In genomic region chr16:57536511-57536910, GRCm38 (mm10) we compare ENCODE assay signal across 16 mouse cellular contexts.
DNase-seq lines count a peak whose midpoint lies in the region; ATAC-seq lines count a peak whose summit lies in the region.
"Had no signal": no experiment of that assay in that cellular context is flagged by ENCODE, and none has a peak within 500 bp of the region (broad histone marks: within the 10 kb centered on the region; RNA-seq: fewer than 3 reads in every experiment).

No protein-coding gene starts in this region.

- H3K27ac ChIP-seq in limb, embryonic 12.5 days, result 0 out of 2 replicates have a peak overlapping the region, but pooled peaks have one; percentile 23
- no peak overlapping the region for H3K27ac ChIP-seq in limb, embryonic 10.5 days
- peak overlapping the region; percentile 67 for H3K27ac ChIP-seq in macrophage
- H3K27ac ChIP-seq: hindbrain, embryonic 13.5 days; lung, embryonic 15.5 days; midbrain, embryonic 13.5 days; neural tube, embryonic 13.5 days had no signal

- H3K27me3 ChIP-seq in limb, embryonic 12.5 days, result no peaks in the 10 kb centered on the region
- no peaks in the 10 kb centered on the region for H3K27me3 ChIP-seq in limb, embryonic 10.5 days (ENCODE audit: low read depth, poor library complexity, severe bottlenecking)
- H3K27me3 ChIP-seq: hindbrain, embryonic 13.5 days; lung, embryonic 15.5 days; midbrain, embryonic 13.5 days; neural tube, embryonic 13.5 days had no signal

- H3K79me2 ChIP-seq in macrophage (ENCODE audit: inconsistent target), result no peaks in the 10 kb centered on the region

- no peaks in the 10 kb centered on the region for H3K36me3 ChIP-seq in limb, embryonic 12.5 days
- no peaks in the 10 kb centered on the region for H3K36me3 ChIP-seq in limb, embryonic 10.5 days
- H3K36me3 ChIP-seq in macrophage (ENCODE audit: inconsistent target), result no peaks in the 10 kb centered on the region
- H3K36me3 ChIP-seq: hindbrain, embryonic 13.5 days; lung, embryonic 15.5 days; midbrain, embryonic 13.5 days; neural tube, embryonic 13.5 days had no signal

- H3K9me3 ChIP-seq in limb, embryonic 12.5 days, result no peaks in the 10 kb centered on the region
- H3K9me3 ChIP-seq in limb, embryonic 10.5 days (replicated peaks), result no peaks in the 10 kb centered on the region
- H3K9me3 ChIP-seq: hindbrain, embryonic 13.5 days; lung, embryonic 15.5 days; midbrain, embryonic 13.5 days; neural tube, embryonic 13.5 days had no signal

- H3K4me1 ChIP-seq in limb, embryonic 12.5 days (replicated peaks), result peaks cover 29% of the 10 kb centered on the region
- peaks cover 28% of the 10 kb centered on the region for H3K4me1 ChIP-seq in limb, embryonic 10.5 days
- H3K4me1 ChIP-seq: midbrain, embryonic 13.5 days had no signal

- no peak for ATAC-seq in limb, embryonic 12.5 days (ENCODE audit: insufficient number of reproducible peaks, insufficient read depth, low FRiP score, low TSS enrichment, low read depth)
- ATAC-seq in common myeloid progenitor, adult 5-6 weeks (replicated peaks; ENCODE audit: low read depth, poor library complexity, severe bottlenecking), result peak; percentile 82
- ATAC-seq: intestine, postnatal 0 days; midbrain, embryonic 13.5 days had no signal

- H3K4me3 ChIP-seq in limb, embryonic 12.5 days (replicated peaks), result no peak overlapping the region
- H3K4me3 ChIP-seq in limb, embryonic 10.5 days, result no peak overlapping the region
- H3K4me3 ChIP-seq in macrophage (ENCODE audit: inconsistent target), result no peak overlapping the region
- H3K4me3 ChIP-seq: hindbrain, embryonic 13.5 days; lung, embryonic 15.5 days; midbrain, embryonic 13.5 days; neural tube, embryonic 13.5 days had no signal

- no peak for DNase-seq in limb, embryonic 10.5 days (ENCODE audit: low spot score)
- DNase-seq in A20 (ENCODE audit: low read depth, low spot score), result peak; percentile 37
- no peak for DNase-seq in adrenal gland, adult 2 months
- DNase-seq in adrenal gland, postnatal 4 days (ENCODE audit: low spot score in 2 of 2), result no peak
- DNase-seq in kidney, postnatal 14 days, result no peak
- DNase-seq: adrenal gland, postnatal 10 days; kidney, postnatal 36 days; thymus, postnatal 25 days had no signal

- H3K4me2 ChIP-seq in limb, embryonic 12.5 days, result no peak overlapping the region
- H3K4me2 ChIP-seq: hindbrain, embryonic 13.5 days; lung, embryonic 15.5 days; midbrain, embryonic 13.5 days; neural tube, embryonic 13.5 days had no signal

- H3K9ac ChIP-seq in limb, embryonic 12.5 days (replicated peaks), result no peak overlapping the region
- H3K9ac ChIP-seq: hindbrain, embryonic 13.5 days; lung, embryonic 15.5 days; midbrain, embryonic 13.5 days; neural tube, embryonic 13.5 days had no signal

- WGBS in limb, embryonic 12.5 days, result 64% methylated on average over 7 of the region's 7 CpGs
- 80% methylated on average over 7 of the region's 7 CpGs for WGBS in limb, embryonic 10.5 days
- 43% methylated on average over 7 of the region's 7 CpGs for WGBS in macrophage (ENCODE audit: missing documents)
